Mouse (Mus musculus) lung, adult 2 months (tissue): ENCODE measurements around the gene Fmnl3.

Experiments
- CTCF ChIP-seq: fragments of 200-500 bp; IDR thresholded peaks from 2 replicates; pipeline ENCODE4 v1.5.1; 2011; ENCODE audit warnings: mild to moderate bottlenecking, low read length, control low read depth; ENCODE audit not compliant: insufficient read depth
- POLR2A ChIP-seq: fragments of 200-500 bp; IDR thresholded peaks from 2 replicates; pipeline ENCODE4 v1.6.1; 2011; ENCODE audit warnings: low read depth, mild to moderate bottlenecking, control low read depth, low read length, borderline replicate concordance; ENCODE audit errors: extremely low read depth

- no peak for TF ChIP-seq CTCF
- no peak for TF ChIP-seq POLR2A
Observed at GRCm38 (mm10) chr15:99376240-99376639, 6.0 kb upstream of the Fmnl3 start.
